Mouse (Mus musculus) T-helper 1 cell (primary cell): ENCODE measurements around the gene Man2a1.
"Not testable (repeated sequence)": the region's sequence is repeated elsewhere in the genome, so short reads cannot be mapped to it uniquely, and the experiment has no call there.

Experiments
- in situ Hi-C: fragments of 300-600 bp; cut with MboI, MseI; formaldehyde crosslinking; loops from one replicate; pipeline ENCODE4 v1.15.1; 2025; ENCODE audit warnings: high pct_unique_total_duplicates

Man2a1 gene

DNA sequence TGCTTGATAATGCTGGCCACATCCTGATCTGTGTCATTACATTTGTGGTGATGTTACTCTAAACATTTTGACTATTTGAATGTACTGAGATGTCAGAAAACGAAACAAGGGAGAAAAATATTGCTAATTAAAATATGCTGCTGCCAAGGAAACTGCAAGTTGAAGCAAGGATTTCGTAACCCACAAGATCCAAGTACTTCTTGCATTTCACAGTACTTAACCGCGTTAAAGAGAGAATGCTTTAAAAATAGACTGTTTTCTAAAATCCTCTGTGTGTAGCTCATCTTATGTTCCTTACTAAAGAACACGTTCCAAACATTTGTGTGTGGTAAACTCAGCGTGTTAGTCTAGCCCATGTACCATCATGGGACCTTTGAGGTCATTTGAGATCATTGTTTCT lies 153.0 kb downstream of the Man2a1 start:
- in situ Hi-C loops: no loop called here

DNA sequence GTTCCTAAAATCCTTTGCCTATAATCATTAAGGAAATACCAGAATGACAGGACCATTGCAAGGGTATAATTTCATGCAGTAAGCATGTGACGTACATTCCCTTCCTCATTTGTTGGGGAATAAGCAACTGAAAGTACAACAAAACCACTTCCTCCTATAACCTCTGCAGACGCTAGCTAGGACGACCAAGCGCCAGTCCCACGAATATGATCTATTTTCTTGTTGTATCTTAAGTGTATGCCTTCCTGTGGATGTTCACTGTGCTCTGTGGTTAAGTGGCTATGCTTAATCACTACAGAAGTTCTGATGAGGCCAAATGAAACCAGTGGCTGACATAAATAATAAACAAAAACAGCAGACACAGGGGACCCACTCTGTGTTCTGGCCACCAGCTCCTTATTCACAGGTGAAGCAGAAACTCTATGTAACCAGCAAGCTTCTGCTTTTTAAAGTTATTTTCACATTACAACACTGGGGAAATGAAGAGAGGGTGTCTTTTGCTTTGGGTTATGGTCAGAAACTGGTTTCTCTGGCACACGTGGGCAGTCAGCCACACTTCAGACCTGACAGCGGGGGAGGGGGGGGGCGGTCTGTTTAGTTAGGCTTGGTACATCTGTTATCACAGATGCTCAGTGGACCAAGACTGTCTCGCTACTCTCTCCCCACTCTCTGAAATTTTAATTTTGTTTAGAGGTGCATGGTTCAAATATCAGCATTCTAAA lies 153.8 kb downstream of the Man2a1 start:
- in situ Hi-C loops: no loop called here

GRCm38 (mm10) chr17:64755191-64755590 lies 154.7 kb downstream of the Man2a1 start:
- in situ Hi-C loops: no loop called here

GRCm38 (mm10) chr17:64762651-64763050 lies 162.1 kb downstream of the Man2a1 start:
- in situ Hi-C loops: not testable (repeated sequence)

DNA sequence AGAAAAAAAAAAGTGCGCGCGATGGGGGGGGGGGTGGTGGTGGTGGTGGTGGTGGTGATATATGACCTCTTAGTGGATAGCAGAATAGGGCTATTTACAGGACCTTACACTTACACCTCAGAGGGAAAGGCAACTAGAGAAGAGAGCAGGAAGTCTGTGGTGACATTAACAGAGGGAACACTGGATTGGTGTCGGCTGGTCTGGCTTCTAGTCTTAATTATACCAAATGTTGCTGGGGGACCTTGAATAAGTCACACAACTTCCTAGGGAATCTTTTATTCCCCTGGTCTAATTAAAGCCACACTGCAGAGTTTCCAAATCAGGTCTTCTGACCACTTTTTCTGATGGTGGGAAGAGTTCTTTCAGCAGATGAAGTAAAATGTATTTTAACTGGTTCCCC lies 163.0 kb downstream of the Man2a1 start:
- in situ Hi-C loops: no loop called here

GRCm38 (mm10) chr17:64764175-64765122 lies 163.9 kb downstream of the Man2a1 start:
- in situ Hi-C loops: no loop called here

DNA sequence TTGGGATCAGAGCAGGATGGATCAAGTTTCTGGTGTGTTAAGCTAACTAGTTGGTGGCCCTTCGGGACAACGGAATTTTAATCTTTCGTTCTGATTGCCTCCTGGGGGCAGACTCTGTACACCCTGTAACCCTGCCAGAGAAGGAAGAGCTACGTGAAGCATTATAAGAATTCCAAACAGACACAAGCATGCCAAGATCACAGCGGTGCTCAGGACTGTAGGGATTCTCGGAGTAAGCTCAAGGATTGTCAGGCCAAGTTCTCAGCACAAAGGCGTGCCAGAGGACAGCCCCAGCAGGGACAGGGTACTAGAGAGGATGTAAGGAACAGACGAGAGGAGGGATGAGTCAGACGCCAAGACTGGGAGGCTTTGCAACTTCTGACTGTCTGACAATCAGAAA lies 164.8 kb downstream of the Man2a1 start:
- in situ Hi-C loops: no loop called here

- in situ Hi-C loops: no loop called here
Measured at GRCm38 (mm10) chr17:64766507-64766906, 166.0 kb downstream of the Man2a1 start.

- in situ Hi-C loops: no loop called here
Measured at GRCm38 (mm10) chr17:64770277-64770676, 169.7 kb downstream of the Man2a1 start.

DNA sequence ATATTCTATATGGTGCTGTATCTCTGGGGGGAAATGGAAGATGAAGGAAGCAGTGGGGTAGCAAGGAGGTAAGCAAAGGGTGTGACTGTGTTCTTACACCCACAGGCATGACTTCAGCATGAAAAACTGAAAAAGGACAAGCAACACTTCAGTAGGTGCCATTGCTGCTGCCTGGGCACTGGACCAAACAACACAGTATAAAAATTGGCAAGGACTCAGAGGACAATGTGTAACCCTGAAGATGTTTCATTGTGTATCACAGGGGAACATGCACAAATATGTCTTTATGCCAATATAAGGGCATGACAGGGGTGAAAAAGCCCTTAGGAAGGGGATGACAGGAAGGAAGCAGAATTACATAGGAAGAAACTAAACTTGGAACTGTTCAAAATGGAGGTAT lies 172.1 kb downstream of the Man2a1 start:
- in situ Hi-C loops: no loop called here

- in situ Hi-C loops: no loop called here
Measured at GRCm38 (mm10) chr17:64774218-64774617, 173.7 kb downstream of the Man2a1 start.

DNA sequence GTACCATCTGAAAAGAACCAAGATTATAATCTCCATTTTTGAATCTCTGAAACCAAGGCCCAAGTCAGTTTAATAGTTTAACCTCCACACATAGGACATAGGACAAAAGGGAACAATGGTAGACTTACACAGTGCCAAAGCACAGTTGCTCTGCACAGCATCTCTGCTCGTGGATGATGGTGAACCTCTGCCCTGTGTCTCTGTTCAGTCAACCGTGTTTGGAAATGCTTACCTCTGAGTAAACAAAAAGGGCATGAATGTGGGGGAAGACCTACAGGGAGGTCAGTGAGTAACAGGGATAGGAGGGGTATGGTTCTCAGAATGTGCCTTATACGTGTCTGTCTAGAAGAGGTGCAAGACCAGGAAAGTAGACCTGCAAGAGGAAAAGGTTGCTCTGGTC lies 177.8 kb downstream of the Man2a1 start:
- in situ Hi-C loops: no loop called here

DNA sequence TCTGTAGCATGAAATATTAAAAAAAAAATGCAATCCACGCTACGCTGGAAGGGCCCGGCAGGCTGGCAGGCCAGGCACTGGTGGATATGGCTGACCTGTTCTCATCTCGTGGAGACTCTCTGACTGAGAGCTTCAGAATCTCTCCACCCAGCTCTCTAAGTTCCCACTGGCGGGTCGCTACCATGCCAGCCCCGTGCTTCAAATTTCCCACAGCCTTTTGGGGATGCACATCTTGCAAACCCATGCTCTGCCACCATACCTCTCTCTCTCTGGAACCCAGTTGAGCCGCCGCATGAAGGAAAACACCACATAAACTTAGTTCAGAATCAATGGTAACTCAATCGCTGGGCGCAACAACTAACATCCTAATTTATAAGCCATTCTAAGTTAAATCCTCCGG lies 178.2 kb downstream of the Man2a1 start:
- in situ Hi-C loops: no loop called here

- in situ Hi-C loops: no loop called here
Measured at GRCm38 (mm10) chr17:64780753-64781490, 180.4 kb downstream of the Man2a1 start.

DNA sequence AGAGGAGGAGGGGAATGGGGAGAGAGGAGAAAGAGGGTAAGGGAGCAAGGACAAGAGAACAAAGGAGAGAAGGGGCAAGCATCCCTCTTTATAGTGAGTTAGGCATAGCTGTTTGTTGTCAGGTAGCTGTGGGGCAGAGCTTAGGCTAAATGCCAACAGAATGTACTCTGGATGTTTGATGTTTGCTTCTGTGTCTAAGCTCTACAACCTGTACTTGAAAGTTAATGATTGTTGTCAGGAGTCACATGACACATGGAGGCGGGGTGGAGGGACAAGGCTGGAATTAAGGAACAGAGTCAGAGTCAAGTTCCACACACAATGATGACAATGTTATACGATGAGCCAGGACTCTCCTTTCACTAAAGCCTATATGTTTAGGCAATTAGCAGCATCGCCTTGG lies 181.8 kb downstream of the Man2a1 start:
- in situ Hi-C loops: no loop called here

DNA sequence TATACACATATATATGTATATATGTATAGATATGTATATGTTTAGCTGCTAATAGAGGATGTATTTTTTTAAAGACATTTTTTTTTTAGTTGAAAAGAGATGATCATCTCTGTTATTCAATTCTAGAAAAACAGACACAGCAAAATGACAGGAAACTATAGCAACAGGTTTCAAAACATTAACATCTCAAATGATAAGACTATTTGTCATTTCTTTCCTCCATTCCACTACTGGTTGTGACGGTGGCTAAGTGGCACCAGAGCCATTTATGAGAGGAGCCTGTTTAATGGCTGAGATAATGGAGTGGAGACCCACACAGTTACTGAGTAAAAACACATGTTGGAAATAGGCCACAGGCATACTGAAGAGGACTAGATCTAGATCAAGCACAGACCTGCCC lies 185.4 kb downstream of the Man2a1 start:
- in situ Hi-C loops: loop anchor here (5.0 kb wide), 1 partner anchor 76 kb away; no protein-coding TSS in a partner anchor

DNA sequence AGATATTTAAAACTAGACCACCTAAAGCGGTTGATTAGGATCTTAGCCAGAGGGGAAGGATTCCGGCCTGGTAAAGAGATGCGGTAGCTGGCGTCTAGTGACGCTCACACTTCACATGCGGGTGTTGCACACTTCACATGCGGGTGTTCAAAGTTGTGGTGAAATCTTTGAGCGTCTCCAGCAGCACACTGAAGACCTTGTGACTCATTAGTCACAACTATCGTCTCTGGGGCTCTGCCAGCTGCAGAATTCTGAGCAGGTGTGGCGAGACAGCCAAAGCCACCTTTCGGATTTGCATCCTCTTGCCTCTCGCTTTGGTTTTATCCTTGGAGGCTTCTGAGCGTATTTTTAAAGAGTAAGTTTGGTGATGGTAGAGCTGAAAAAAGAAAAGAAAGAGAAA lies 187.8 kb downstream of the Man2a1 start:
- in situ Hi-C loops: loop anchor here (5.0 kb wide), 1 partner anchor 74 kb away; no protein-coding TSS in a partner anchor

DNA sequence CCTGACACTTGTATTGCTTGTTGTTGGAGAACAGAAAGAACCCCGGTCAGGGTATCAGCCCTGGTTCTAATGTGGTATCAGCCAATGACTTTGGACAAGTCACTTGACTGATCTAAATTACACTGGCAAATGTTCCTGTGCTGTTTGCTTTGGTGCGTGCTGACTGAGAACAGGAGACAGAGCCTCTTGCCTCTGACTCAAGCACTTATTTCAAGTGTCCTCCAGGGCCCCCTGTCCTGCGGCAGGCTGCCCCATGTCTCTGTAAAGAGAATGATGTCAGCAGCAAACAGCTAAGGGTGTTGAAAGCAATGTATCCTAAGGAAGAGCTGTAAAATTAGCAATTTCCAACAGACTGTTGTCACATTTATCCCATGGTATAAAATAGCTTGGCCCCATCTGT lies 188.6 kb downstream of the Man2a1 start:
- in situ Hi-C loops: loop anchor here (5.0 kb wide), 1 partner anchor 73 kb away; no protein-coding TSS in a partner anchor

- in situ Hi-C loops: no loop called here
Measured at GRCm38 (mm10) chr17:64792076-64792475, 191.5 kb downstream of the Man2a1 start.

DNA sequence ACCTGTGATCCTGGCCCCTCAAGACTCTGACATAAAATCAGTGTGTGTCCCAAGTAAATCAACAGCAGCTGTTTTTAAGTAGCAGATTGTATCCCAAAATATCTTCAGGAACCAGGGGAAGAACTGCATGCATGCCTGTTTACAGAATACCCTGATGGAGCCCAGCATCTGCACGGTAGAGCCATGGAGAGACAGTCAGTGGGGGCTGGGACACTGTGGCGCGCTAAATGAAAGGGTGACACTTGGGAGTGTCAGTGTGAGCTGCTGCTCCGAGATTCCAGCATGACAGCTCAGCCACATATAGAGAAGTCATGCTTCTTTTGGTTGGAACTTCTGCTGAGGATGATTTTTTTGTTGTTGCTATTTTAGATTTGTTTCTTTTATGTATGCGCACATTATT lies 192.1 kb downstream of the Man2a1 start:
- in situ Hi-C loops: no loop called here

GRCm38 (mm10) chr17:64802168-64802955 lies 201.8 kb downstream of the Man2a1 start:
- in situ Hi-C loops: no loop called here
